Mouse (Mus musculus): Measurements from ENCODE around the gene Tha1. TPM values are rescaled to one million over a fixed set of nuclear protein-coding genes. Genes with fewer than 3 reads are reported as not detected.

Gene Tha1
- total and polyA plus RNA-seq, 2 experiments from 2014 or later = 2.9 to 8.2 TPM

GRCm38 (mm10) chr11:117821868-117822267, 51.4 kb downstream of the Tha1 start:
- peaks cover 5% of the 10 kb centered on the region; the same call in 1 of the 2 replicates for H3K4me1 ChIP-seq (ENCODE audit: insufficient read depth)
- TF ChIP-seq CTCF (IDR thresholded peaks at IDR 0.05; ENCODE audit: low read depth) = no peak
- H3K4me2 ChIP-seq (ENCODE audit: low read depth) = no peak overlapping the region
- H3K9me3 ChIP-seq (ENCODE audit: low read length) = no peaks in the 10 kb centered on the region
- no peak overlapping the region for H3K9ac ChIP-seq
- no peaks in the 10 kb centered on the region for H3K27me3 ChIP-seq (ENCODE audit: insufficient read depth, low read length)
- DNase-seq = no peak
- H3K4me3 ChIP-seq (ENCODE audit: low read depth, low read length) = no peak overlapping the region
- ATAC-seq = no peak
- no peaks in the 10 kb centered on the region for H3K36me3 ChIP-seq (ENCODE audit: insufficient read depth)
- 96% methylated on average over 9 of the region's 9 CpGs for WGBS
- no peak overlapping the region for H3K27ac ChIP-seq (ENCODE audit: low read depth, low read length)

GRCm38 (mm10) chr11:117820173-117820572, 53.1 kb downstream of the Tha1 start:
- WGBS = 96% methylated on average over 7 of the region's 7 CpGs

DNA sequence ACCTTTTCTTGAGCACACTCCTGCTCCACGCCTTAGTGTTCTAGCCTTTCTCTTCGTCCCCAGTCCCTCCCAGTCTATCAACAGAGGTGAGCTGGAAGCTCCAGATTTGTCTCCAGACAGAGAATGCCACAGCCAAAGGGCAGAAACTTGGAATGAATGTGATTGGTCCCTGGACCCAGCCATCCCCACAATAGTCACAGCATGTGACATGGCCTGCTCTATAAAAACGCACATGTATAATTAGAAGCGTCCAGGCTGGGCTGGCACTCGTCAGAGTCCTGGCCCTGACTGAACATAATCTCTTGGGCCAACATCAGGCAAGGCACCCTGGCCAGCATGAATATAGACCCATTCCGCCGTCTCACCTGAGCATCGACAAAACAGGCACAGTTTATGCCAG, 54.2 kb downstream of the Tha1 start:
- H3K4me1 ChIP-seq (ENCODE audit: insufficient read depth) = no peaks in the 10 kb centered on the region
- H3K9me3 ChIP-seq (ENCODE audit: low read length) = no peaks in the 10 kb centered on the region
- H3K4me2 ChIP-seq (ENCODE audit: low read depth) = no peak overlapping the region
- H3K27me3 ChIP-seq (ENCODE audit: insufficient read depth, low read length) = no peaks in the 10 kb centered on the region
- H3K27ac ChIP-seq (ENCODE audit: low read depth, low read length) = no peak overlapping the region
- H3K4me3 ChIP-seq (ENCODE audit: low read depth, low read length) = no peak overlapping the region
- WGBS = 50% methylated on average over 8 of the region's 8 CpGs
- H3K36me3 ChIP-seq (ENCODE audit: insufficient read depth) = no peaks in the 10 kb centered on the region
- no peak for TF ChIP-seq CTCF (IDR thresholded peaks at IDR 0.05; ENCODE audit: low read depth)
- ATAC-seq (no peak), DNase-seq (no peak)
- no peak overlapping the region for H3K9ac ChIP-seq

More at GRCm38 (mm10) chr11:117820173-117820572, 53.1 kb downstream of the Tha1 start:
- no peak for TF ChIP-seq CTCF (IDR thresholded peaks at IDR 0.05; ENCODE audit: low read depth)
- no peaks in the 10 kb centered on the region for H3K27me3 ChIP-seq (ENCODE audit: insufficient read depth, low read length)
- no peak overlapping the region for H3K4me3 ChIP-seq (ENCODE audit: low read depth, low read length)
- no peak for DNase-seq
- no peaks in the 10 kb centered on the region for H3K9me3 ChIP-seq (ENCODE audit: low read length)
- H3K36me3 ChIP-seq (ENCODE audit: insufficient read depth) = no peaks in the 10 kb centered on the region
- no peak for ATAC-seq
- H3K27ac ChIP-seq (ENCODE audit: low read depth, low read length) = no peak overlapping the region
- no peak overlapping the region for H3K9ac ChIP-seq
- H3K4me2 ChIP-seq (ENCODE audit: low read depth) = no peak overlapping the region
- peaks cover 1% of the 10 kb centered on the region; the same call in 1 of the 2 replicates for H3K4me1 ChIP-seq (ENCODE audit: insufficient read depth)

Other genes with a start within 250 kb of the Tha1 start
- gene Tnrc6c, start 219.2 kb downstream of the Tha1 start, total RNA-seq (2014; rRNA removed) = 56.9 and 71.6 TPM in 2 replicates
- gene Tnrc6c, start 219.2 kb downstream of the Tha1 start, polyA plus RNA-seq (2015; fragmentation: Nextera tagmentation; extraction: Ambion mirVana) = 13.1 and 19.9 TPM in 2 replicates
- 2.1 and 6.2 TPM in 2 replicates for gene Tmc8, start 91.4 kb downstream of the Tha1 start, total RNA-seq (2014; rRNA removed)
- gene Tmc8, start 91.4 kb downstream of the Tha1 start, polyA plus RNA-seq (2015; fragmentation: Nextera tagmentation; extraction: Ambion mirVana) = 0.44 and 0.59 TPM in 2 replicates
- 2.9 and 4.1 TPM in 2 replicates for gene Tmc6, start 91.3 kb downstream of the Tha1 start, total RNA-seq (2014; rRNA removed)
- 2.3 and 3.2 TPM in 2 replicates for gene Tmc6, start 91.3 kb downstream of the Tha1 start, polyA plus RNA-seq (2015; fragmentation: Nextera tagmentation; extraction: Ambion mirVana)
- not detected in 2 replicates for gene 6030468B19Rik, start 75.8 kb downstream of the Tha1 start, total RNA-seq (2014; rRNA removed)
- not detected in 2 replicates for gene 6030468B19Rik, start 75.8 kb downstream of the Tha1 start, polyA plus RNA-seq (2015; fragmentation: Nextera tagmentation; extraction: Ambion mirVana)
- 1.5 and 2.0 TPM in 2 replicates for gene Gm20708, start 63.8 kb downstream of the Tha1 start, total RNA-seq (2014; rRNA removed)
- 0.52 and 1.1 TPM in 2 replicates for gene Gm20708, start 63.8 kb downstream of the Tha1 start, polyA plus RNA-seq (2015; fragmentation: Nextera tagmentation; extraction: Ambion mirVana)
- 11.8 and 16.9 TPM in 2 replicates for gene Syngr2, start 63.8 kb downstream of the Tha1 start, total RNA-seq (2014; rRNA removed)
- gene Syngr2, start 63.8 kb downstream of the Tha1 start, polyA plus RNA-seq (2015; fragmentation: Nextera tagmentation; extraction: Ambion mirVana) = 14.4 and 15.7 TPM in 2 replicates
- gene Afmid, start 47.6 kb downstream of the Tha1 start, total RNA-seq (2014; rRNA removed) = 3.6 and 3.8 TPM in 2 replicates
- 7.4 and 8.8 TPM in 2 replicates for gene Afmid, start 47.6 kb downstream of the Tha1 start, polyA plus RNA-seq (2015; fragmentation: Nextera tagmentation; extraction: Ambion mirVana)
- 10.3 and 29.8 TPM in 2 replicates for gene Tk1, start 47.4 kb downstream of the Tha1 start, total RNA-seq (2014; rRNA removed)
- 11.1 and 12.2 TPM in 2 replicates for gene Tk1, start 47.4 kb downstream of the Tha1 start, polyA plus RNA-seq (2015; fragmentation: Nextera tagmentation; extraction: Ambion mirVana)
- gene Birc5, start 24.2 kb downstream of the Tha1 start, total RNA-seq (2014; rRNA removed) = 5.7 and 6.2 TPM in 2 replicates
- 24.9 and 31.4 TPM in 2 replicates for gene Birc5, start 24.2 kb downstream of the Tha1 start, polyA plus RNA-seq (2015; fragmentation: Nextera tagmentation; extraction: Ambion mirVana)
- not detected in 2 replicates for gene Tmem235, start 12.7 kb downstream of the Tha1 start, total RNA-seq (2014; rRNA removed)
- gene Tmem235, start 12.7 kb downstream of the Tha1 start, polyA plus RNA-seq (2015; fragmentation: Nextera tagmentation; extraction: Ambion mirVana) = not detected in 2 replicates
- gene Socs3, start 96.6 kb upstream of the Tha1 start, total RNA-seq (2014; rRNA removed) = 7.8 and 11.0 TPM in 2 replicates
- gene Socs3, start 96.6 kb upstream of the Tha1 start, polyA plus RNA-seq (2015; fragmentation: Nextera tagmentation; extraction: Ambion mirVana) = 6.5 and 8.4 TPM in 2 replicates
- 55.7 and 63.0 TPM in 2 replicates for gene Pgs1, start 112.8 kb upstream of the Tha1 start, total RNA-seq (2014; rRNA removed)
- gene Pgs1, start 112.8 kb upstream of the Tha1 start, polyA plus RNA-seq (2015; fragmentation: Nextera tagmentation; extraction: Ambion mirVana) = 47.7 and 54.4 TPM in 2 replicates